Mouse (Mus musculus): Measurements from ENCODE around the gene H2-M5.
"Not testable (repeated sequence)": the region's sequence is repeated elsewhere in the genome, so short reads cannot be mapped to it uniquely, and the experiment has no call there.

H2-M5 gene

GRCm38 (mm10) chr17:36993770-36994325, 4.5 kb upstream of the H2-M5 start:
- no peak for DNase-seq (ENCODE audit: low spot score)

- no peak for DNase-seq (ENCODE audit: low spot score)
Measured at GRCm38 (mm10) chr17:36992336-36993104, 3.2 kb upstream of the H2-M5 start.

- DNase-seq (ENCODE audit: low spot score): not testable (repeated sequence)
Measured at GRCm38 (mm10) chr17:36990630-36991029, 1.3 kb upstream of the H2-M5 start.

- DNase-seq (ENCODE audit: low spot score): no peak
Measured at GRCm38 (mm10) chr17:36988475-36988874, 862 bp downstream of the H2-M5 start.

GRCm38 (mm10) chr17:36982253-36983155, 6.8 kb downstream of the H2-M5 start:
- DNase-seq (ENCODE audit: low spot score): no peak

GRCm38 (mm10) chr17:36981845-36982244, 7.5 kb downstream of the H2-M5 start:
- no peak for DNase-seq (ENCODE audit: low spot score)

- no peak for DNase-seq (ENCODE audit: low spot score)
Measured at GRCm38 (mm10) chr17:36981221-36981813, 8.0 kb downstream of the H2-M5 start, which contains the start of gene 2410137M14Rik. Gene 2410137M14Rik (minus strand): TSS chr17:36981237.

GRCm38 (mm10) chr17:36973271-36973787, 16.0 kb downstream of the H2-M5 start:
- DNase-seq (ENCODE audit: low spot score): no peak

- no peak for DNase-seq (ENCODE audit: low spot score)
Measured at GRCm38 (mm10) chr17:36972791-36973190, 16.5 kb downstream of the H2-M5 start.

GRCm38 (mm10) chr17:36971172-36971850, 18.0 kb downstream of the H2-M5 start:
- DNase-seq (ENCODE audit: low spot score): no peak

GRCm38 (mm10) chr17:36970316-36970890, 18.9 kb downstream of the H2-M5 start:
- no peak for DNase-seq (ENCODE audit: low spot score)

GRCm38 (mm10) chr17:36966875-36967274, 22.5 kb downstream of the H2-M5 start:
- no peak for DNase-seq (ENCODE audit: low spot score)

GRCm38 (mm10) chr17:36961125-36961524, 28.2 kb downstream of the H2-M5 start:
- no peak for DNase-seq (ENCODE audit: low spot score)

GRCm38 (mm10) chr17:36958884-36959283, 30.5 kb downstream of the H2-M5 start:
- DNase-seq (ENCODE audit: low spot score): no peak

GRCm38 (mm10) chr17:36957999-36958743, 31.2 kb downstream of the H2-M5 start, which contains the start of the genes Znrd1 and Znrd1as:
Gene Znrd1 (minus strand): TSS chr17:36958559.
Gene Znrd1as (plus strand): TSS chr17:36958592.
- peak; percentile 91 for DNase-seq (ENCODE audit: low spot score)

- DNase-seq (ENCODE audit: low spot score): no peak
Measured at GRCm38 (mm10) chr17:36953062-36953461, 36.3 kb downstream of the H2-M5 start.

GRCm38 (mm10) chr17:36952631-36953030, 36.7 kb downstream of the H2-M5 start:
- no peak for DNase-seq (ENCODE audit: low spot score)

- DNase-seq (ENCODE audit: low spot score): peak; percentile 95
Measured at GRCm38 (mm10) chr17:36950981-36951947, 38.1 kb downstream of the H2-M5 start, which contains the start of gene Ppp1r11. Gene Ppp1r11 (minus strand): TSS chr17:36951741.

- no peak for DNase-seq (ENCODE audit: low spot score)
Measured at GRCm38 (mm10) chr17:36949265-36949664, 40.1 kb downstream of the H2-M5 start.
